Mouse (Mus musculus) embryonic facial prominence, embryonic 11.5 days (tissue): ENCODE measurements around the gene Padi6. TPM values are rescaled to one million over a fixed set of nuclear protein-coding genes. Genes with fewer than 3 reads are reported as not detected.

Experiments
- ATAC-seq: fragments of 200-750 bp; cut with Nextera tagmentation; replicated peaks from 2 replicates; pipeline ENCODE4 v1.8.0; 2017; ENCODE audit warnings: low read depth; ENCODE audit not compliant: insufficient number of reproducible peaks, low FRiP score, low TSS enrichment
- DNase-seq: peaks from one replicate; pipeline ENCODE4 v3.0.0-alpha.2; 2015; ENCODE audit warnings: low spot score
- H3K27ac ChIP-seq: fragments of 300-500 bp; sonication (generic); replicated peaks from 2 replicates; pipeline ENCODE4 v1.5.1; 2014; ENCODE audit warnings: mild to moderate bottlenecking, low read depth, low read length, control low read depth
- H3K27me3 ChIP-seq: fragments of 300-500 bp; sonication (generic); 2 replicates; pipeline ENCODE4 v1.6.1; 2014; ENCODE audit warnings: mild to moderate bottlenecking, low read length, moderate library complexity, mixed read lengths; ENCODE audit not compliant: control insufficient read depth, insufficient read depth
- H3K36me3 ChIP-seq: fragments of 300-500 bp; sonication (generic); replicated peaks from 2 replicates; pipeline ENCODE4 v1.6.1; 2014; ENCODE audit warnings: low read depth, mild to moderate bottlenecking, low read length, moderate library complexity, mixed read lengths; ENCODE audit not compliant: control insufficient read depth, insufficient read depth
- H3K4me1 ChIP-seq: fragments of 300-500 bp; sonication (generic); 2 replicates; pipeline ENCODE4 v1.6.1; 2014; ENCODE audit warnings: low read length, mixed read lengths; ENCODE audit not compliant: control insufficient read depth, insufficient read depth
- H3K4me2 ChIP-seq: fragments of 300-500 bp; sonication (generic); 2 replicates; pipeline ENCODE4 v1.6.1; 2014; ENCODE audit warnings: low read depth, mild to moderate bottlenecking, control low read depth, low read length, moderate library complexity
- H3K4me3 ChIP-seq: fragments of 300-500 bp; sonication (generic); 2 replicates; pipeline ENCODE4 v1.5.1; 2014; ENCODE audit warnings: low read depth, low read length, control low read depth
- H3K9ac ChIP-seq: fragments of 300-500 bp; sonication (generic); replicated peaks from 2 replicates; pipeline ENCODE4 v1.6.1; 2014; ENCODE audit warnings: mild to moderate bottlenecking, control low read depth, low read length
- H3K9me3 ChIP-seq: fragments of 300-500 bp; sonication (generic); replicated peaks from 2 replicates; pipeline ENCODE4 v1.6.1; 2016; ENCODE audit warnings: mild to moderate bottlenecking, low read length, inconsistent platforms, mixed read lengths; ENCODE audit not compliant: control insufficient read depth
- WGBS: fragments of 180-500 bp; shearing (Covaris S2); extraction: QIAGEN DNeasy Blood & Tissue Kit; methylation state at CpG from one replicate; pipeline ENCODE4 v1.1.7; 2014; 5-methylcytosine and 5-hydroxymethylcytosine counted together
- polyA plus RNA-seq: library from polyadenylated mRNA; unstranded; fragments of >200 nt; fragmentation: Nextera tagmentation; extraction: Ambion mirVana; gene quantifications from 2 replicates; pipeline ENCODE4 v1.2.1, GENCODE M21; 2014

The Padi6 gene
- polyA plus RNA-seq, 1 experiment from 2014 or later = not detected

DNA sequence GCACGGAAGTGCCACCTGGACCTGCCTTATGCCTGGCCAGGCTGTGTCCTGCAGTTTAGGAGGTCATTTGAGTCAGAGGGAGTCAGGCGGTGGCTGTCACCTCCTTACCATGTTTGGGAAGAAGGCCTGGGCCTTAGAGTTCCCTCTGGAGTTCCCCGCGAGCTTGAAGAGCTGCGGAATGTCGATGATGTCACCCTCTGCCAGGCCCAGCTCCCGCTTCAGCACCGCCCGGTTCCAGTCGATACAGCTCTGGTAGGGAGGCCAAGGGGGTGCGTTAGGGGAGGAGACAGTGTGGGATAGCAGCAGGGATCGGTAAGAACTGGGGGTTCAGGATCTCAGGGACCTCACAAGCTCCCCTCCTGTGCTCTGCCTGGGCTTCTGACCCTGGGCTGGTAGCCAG is 5.5 kb upstream of the Padi6 start:
- ATAC-seq (no peak), DNase-seq (no peak)
- Histone ChIP-seq H3K27ac (no peak overlapping the region), H3K4me2 (no peak overlapping the region), H3K4me3 (no peak overlapping the region), H3K9ac (no peak overlapping the region), H3K9me3 (no peaks in the 10 kb centered on the region), H3K4me1 (no peaks in the 10 kb centered on the region), H3K36me3 (no peaks in the 10 kb centered on the region), H3K27me3 (no peaks in the 10 kb centered on the region)
- 20% methylated on average over 12 of the region's 12 CpGs for WGBS

DNA sequence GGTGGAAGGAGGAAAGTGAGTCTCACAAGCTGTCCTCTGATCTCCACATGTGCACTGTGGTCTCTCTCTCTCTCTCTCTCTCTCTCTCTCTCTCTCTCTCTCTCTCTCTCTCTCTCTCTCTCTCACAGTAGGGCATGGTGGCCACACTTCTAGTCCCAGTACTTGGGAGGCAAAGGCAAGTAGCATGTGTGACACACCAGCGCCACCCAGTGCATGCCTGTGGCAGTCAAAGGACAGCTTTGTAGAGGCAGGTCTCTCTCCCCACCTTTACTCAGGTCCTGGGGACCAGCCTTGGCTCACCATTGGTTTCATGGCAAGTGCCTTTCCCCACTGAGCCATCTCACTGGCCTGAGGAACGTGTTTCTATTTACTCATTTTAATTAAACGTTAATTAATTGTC is 2.2 kb upstream of the Padi6 start:
- peak; percentile 36 for DNase-seq
- no peak for ATAC-seq
- 22% methylated on average over 3 of the region's 3 CpGs for WGBS
- no peak overlapping the region for H3K27ac ChIP-seq
- H3K36me3 ChIP-seq = no peaks in the 10 kb centered on the region
- H3K27me3 ChIP-seq = no peaks in the 10 kb centered on the region
- no peak overlapping the region for H3K4me2 ChIP-seq
- no peak overlapping the region for H3K9ac ChIP-seq
- H3K9me3 ChIP-seq = no peaks in the 10 kb centered on the region
- no peak overlapping the region for H3K4me3 ChIP-seq
- no peaks in the 10 kb centered on the region for H3K4me1 ChIP-seq

DNA sequence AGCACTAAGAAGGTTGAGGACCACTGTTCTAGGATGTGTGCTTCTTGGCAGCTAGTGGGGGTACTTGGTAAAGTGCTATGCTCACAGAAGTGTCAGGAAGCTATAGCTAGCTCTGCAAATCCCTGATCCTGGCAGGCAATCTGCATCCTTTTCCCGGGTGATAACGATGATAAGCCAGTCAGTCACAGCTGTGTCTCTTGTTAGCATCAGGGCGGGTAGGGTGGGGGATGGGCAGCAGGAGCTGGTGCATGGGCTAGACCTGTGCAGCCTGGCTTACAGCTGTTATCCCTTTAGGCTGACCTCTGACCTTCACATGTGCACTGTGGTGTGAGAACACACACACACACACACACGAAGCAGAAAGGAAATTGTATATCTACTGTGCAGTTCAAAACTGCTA is 643 bp upstream of the Padi6 start:
- no peak overlapping the region for H3K4me3 ChIP-seq
- ATAC-seq (no peak), DNase-seq (no peak)
- WGBS = 52% methylated on average over 4 of the region's 4 CpGs
- no peak overlapping the region for H3K27ac ChIP-seq
- H3K9ac ChIP-seq = no peak overlapping the region
- no peaks in the 10 kb centered on the region for H3K4me1 ChIP-seq
- no peaks in the 10 kb centered on the region for H3K36me3 ChIP-seq
- no peaks in the 10 kb centered on the region for H3K27me3 ChIP-seq
- no peaks in the 10 kb centered on the region for H3K9me3 ChIP-seq
- H3K4me2 ChIP-seq = no peak overlapping the region

DNA sequence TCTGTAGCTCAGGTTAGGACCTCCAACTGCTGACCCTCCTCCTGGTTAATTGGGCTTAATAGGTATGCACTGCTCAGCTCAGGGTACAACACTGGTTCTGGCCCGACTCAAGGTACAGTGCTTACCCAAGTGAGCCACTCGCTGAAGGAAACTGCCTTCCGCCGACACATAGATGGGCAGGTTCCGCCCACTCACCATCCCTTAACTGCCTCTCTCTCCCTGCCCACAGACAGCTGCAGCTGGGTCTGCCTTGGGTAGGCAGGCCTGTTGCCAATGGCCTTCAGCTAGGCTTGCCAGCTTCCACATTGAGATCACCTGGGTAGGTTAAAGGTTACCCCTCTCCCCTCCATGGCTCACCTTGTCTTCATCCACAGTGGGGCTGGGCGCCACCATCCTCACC is 1.0 kb downstream of the Padi6 start:
- H3K4me1 ChIP-seq = no peaks in the 10 kb centered on the region
- no peak overlapping the region for H3K4me3 ChIP-seq
- no peaks in the 10 kb centered on the region for H3K36me3 ChIP-seq
- H3K9me3 ChIP-seq = no peaks in the 10 kb centered on the region
- WGBS = 91% methylated on average over 6 of the region's 6 CpGs
- no peak overlapping the region for H3K27ac ChIP-seq
- no peak overlapping the region for H3K4me2 ChIP-seq
- DNase-seq = no peak
- no peak for ATAC-seq
- no peaks in the 10 kb centered on the region for H3K27me3 ChIP-seq
- H3K9ac ChIP-seq = no peak overlapping the region

DNA sequence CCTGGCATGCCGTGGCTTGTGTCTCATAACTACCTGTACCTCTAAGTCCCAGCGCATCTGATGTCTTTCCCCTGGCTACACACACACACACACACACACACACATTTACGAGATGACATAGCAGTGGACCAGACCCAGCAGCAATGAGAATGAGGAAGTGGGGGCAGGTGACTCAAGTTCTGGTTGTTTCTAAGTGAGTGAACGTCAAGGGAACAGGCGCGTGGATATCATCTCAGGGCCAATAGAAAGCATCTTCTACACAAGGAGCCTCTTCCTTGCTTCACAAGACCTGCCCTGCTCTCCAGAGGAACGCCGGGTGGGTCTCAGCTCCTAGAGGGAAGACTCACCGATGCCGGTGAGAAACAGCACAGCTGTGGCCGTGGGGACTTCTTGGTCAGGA is 1.8 kb downstream of the Padi6 start:
- no peak overlapping the region for H3K9ac ChIP-seq
- H3K4me1 ChIP-seq = no peaks in the 10 kb centered on the region
- DNase-seq (no peak), ATAC-seq (no peak)
- no peaks in the 10 kb centered on the region for H3K36me3 ChIP-seq
- no peaks in the 10 kb centered on the region for H3K9me3 ChIP-seq
- no peaks in the 10 kb centered on the region for H3K27me3 ChIP-seq
- H3K4me3 ChIP-seq = no peak overlapping the region
- WGBS = 87% methylated on average over 11 of the region's 11 CpGs
- H3K4me2 ChIP-seq = no peak overlapping the region
- H3K27ac ChIP-seq = no peak overlapping the region

DNA sequence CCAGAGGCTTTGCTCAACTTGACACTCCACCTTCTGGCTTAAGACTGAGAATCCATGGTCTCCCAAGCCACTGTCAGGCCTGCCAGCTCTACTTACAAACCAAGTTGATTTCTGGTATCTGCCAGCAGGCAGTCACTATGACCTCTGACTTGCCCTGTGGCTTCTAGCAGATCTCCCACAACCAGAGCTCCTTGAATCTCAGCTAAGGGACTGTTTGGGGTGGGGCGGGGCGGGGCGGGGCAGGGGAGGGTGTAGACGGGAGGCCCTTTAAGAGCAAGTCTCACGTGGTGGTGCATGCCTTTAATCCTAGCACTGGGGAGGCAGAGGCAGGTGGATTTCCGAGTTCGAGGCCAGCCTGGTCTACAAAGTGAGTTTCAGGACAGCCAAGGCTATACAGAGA is 9.6 kb downstream of the Padi6 start:
- Histone ChIP-seq H3K36me3 (no peaks in the 10 kb centered on the region), H3K4me1 (no peaks in the 10 kb centered on the region), H3K9ac (no peak overlapping the region), H3K4me2 (no peak overlapping the region), H3K9me3 (no peaks in the 10 kb centered on the region), H3K27ac (no peak overlapping the region), H3K27me3 (no peaks in the 10 kb centered on the region), H3K4me3 (no peak overlapping the region)
- 75% methylated on average over 7 of the region's 7 CpGs for WGBS
- DNase-seq = no peak
- no peak for ATAC-seq

DNA sequence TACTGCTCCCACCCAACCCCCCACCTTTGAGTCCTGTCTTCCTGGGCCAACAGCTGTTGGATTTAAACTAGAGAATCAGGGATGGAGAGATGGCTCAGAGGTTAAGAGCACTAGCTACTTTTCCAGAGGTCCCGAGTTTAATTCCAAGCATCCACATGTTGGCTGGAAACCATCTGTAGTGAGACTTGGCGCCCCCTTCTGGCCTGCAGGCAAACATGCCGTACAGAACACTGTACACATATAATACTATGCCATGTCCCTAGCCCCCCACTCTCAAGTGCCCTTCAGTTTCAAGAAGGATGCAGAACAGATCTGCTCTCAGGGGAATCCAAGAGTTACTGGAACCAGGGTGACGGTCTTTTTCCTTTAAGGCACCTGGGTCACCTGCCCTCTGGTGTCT is 10.8 kb downstream of the Padi6 start:
- WGBS = 69% methylated on average over 4 of the region's 4 CpGs
- Histone ChIP-seq H3K36me3 (no peaks in the 10 kb centered on the region), H3K4me2 (no peak overlapping the region), H3K27ac (no peak overlapping the region), H3K9me3 (no peaks in the 10 kb centered on the region), H3K4me1 (no peaks in the 10 kb centered on the region), H3K4me3 (no peak overlapping the region), H3K9ac (no peak overlapping the region), H3K27me3 (no peaks in the 10 kb centered on the region)
- ATAC-seq (no peak), DNase-seq (no peak)

DNA sequence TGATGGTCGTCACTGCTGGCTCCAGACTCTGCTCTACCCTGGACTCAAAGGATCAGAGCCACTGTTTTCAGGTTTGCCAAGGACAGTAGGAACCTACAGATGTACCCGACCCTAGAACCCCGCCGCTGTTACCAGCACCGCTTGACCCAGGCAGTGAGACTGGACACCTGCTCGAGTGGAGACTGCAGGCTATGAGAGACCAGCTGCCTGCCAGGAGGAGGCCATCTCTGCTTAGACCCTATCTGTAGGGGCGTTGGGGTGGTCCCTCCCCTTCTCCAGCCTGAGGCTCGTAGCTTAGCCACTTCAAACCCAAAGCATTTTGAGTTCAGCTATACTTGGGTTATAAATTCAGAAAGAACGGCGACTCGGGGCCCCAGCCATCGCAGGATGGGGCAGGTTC is 15.5 kb downstream of the Padi6 start:
- no peak overlapping the region for H3K27ac ChIP-seq
- no peak overlapping the region for H3K9ac ChIP-seq
- no peak overlapping the region for H3K4me3 ChIP-seq
- H3K9me3 ChIP-seq = no peaks in the 10 kb centered on the region
- ATAC-seq (no peak), DNase-seq (no peak)
- no peak overlapping the region for H3K4me2 ChIP-seq
- H3K36me3 ChIP-seq = peaks cover under 1% of the 10 kb centered on the region
- 89% methylated on average over 12 of the region's 12 CpGs for WGBS
- no peaks in the 10 kb centered on the region for H3K27me3 ChIP-seq
- no peaks in the 10 kb centered on the region for H3K4me1 ChIP-seq

DNA sequence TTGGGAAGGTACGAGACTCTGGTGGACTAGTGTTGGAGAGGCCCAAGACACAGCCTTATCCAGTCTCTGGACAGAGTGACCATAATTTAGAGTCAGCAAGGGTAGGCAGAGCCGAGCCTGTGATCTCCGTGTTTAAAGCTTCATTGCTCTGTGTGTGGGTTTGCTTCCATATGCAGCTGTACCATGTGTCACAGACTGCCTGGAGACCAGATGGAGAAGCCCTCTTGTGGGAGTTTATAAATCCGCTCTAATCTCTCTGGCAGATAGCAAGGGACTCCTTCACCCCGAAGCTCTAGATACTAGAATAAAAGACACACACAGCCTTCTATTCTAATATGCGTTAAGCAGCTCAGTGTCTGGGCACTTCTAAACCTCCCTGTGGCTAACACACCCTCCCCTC is 17.7 kb downstream of the Padi6 start:
- Histone ChIP-seq H3K36me3 (peaks cover 19% of the 10 kb centered on the region), H3K9me3 (no peaks in the 10 kb centered on the region), H3K27me3 (no peaks in the 10 kb centered on the region), H3K4me3 (no peak overlapping the region), H3K27ac (no peak overlapping the region), H3K9ac (no peak overlapping the region), H3K4me1 (no peaks in the 10 kb centered on the region), H3K4me2 (no peak overlapping the region)
- ATAC-seq (no peak), DNase-seq (no peak)
- 78% methylated on average over 6 of the region's 6 CpGs for WGBS
